Mouse (Mus musculus) bone marrow macrophage, adult 2 months (primary cell): ENCODE data around the gene Tmco3.

Experiments
- CTCF ChIP-seq: IDR thresholded peaks from 2 replicates; pipeline ENCODE4 v1.5.1; 2012; ENCODE audit warnings: low read depth, mild to moderate bottlenecking, low read length, moderate library complexity
- POLR2A ChIP-seq: IDR thresholded peaks from 2 replicates; pipeline ENCODE4 v1.6.1; 2012; ENCODE audit warnings: mild to moderate bottlenecking, low read depth, low read length, borderline replicate concordance

- peak; percentile 40; the same call in 1 of the 2 replicates for TF ChIP-seq CTCF
- no peak for TF ChIP-seq POLR2A
These were observed 4.8 kb upstream of the Tmco3 start for GRCm38 (mm10) chr8:13283200-13283599.
